Mouse (Mus musculus): ENCODE results near the gene Gm8369. TPM values are rescaled to one million over a fixed set of nuclear protein-coding genes. Genes with fewer than 3 reads are reported as not detected.
"Not testable (repeated sequence)": the region's sequence is repeated elsewhere in the genome, so short reads cannot be mapped to it uniquely, and the experiment has no call there.

Gene Gm8369
- total and polyA plus RNA-seq, 3 experiments = 0.98 to 2.1 TPM; not detected in 1

DNA sequence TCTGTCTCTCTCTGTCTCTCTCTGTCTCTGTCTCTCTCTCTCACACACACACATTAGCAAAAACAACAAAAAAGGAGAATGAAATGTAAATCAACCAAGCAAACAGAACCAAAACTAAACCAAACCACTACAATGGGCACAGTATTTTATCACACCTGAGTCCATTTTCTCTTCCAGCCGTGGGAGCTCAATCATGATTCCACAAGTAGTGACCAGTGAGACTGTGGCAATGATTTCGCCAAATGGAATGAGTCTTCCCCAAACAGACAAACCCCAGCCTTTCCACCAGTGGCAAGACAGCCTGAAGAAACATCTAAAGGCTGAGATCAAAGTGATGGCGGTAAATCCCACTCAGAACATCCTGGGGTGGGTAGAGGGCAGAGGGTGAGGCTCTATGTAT, 34.4 kb downstream of the Gm8369 start:
- Histone ChIP-seq H3K36me3 (replicated peaks) (no peaks in the 10 kb centered on the region), H3K9me3 (replicated peaks) (no peaks in the 10 kb centered on the region), H3K4me1 (ENCODE audit: insufficient read depth, low read depth, low read length) (no peaks in the 10 kb centered on the region), H3K27me3 (ENCODE audit: insufficient read depth, low read length) (no peaks in the 10 kb centered on the region), H3K4me3 (ENCODE audit: low read depth, low read length) (no peak overlapping the region)
- ATAC-seq (ENCODE audit: extremely low read depth, insufficient number of reproducible peaks, low FRiP score, poor library complexity, severe bottlenecking) (no peak), DNase-seq (ENCODE audit: low spot score) (no peak)
- TF ChIP-seq CTCF (IDR thresholded peaks at IDR 0.05; ENCODE audit: low read depth, low read length) (no peak), GATA2 (IDR thresholded peaks at IDR 0.05; ENCODE audit: borderline replicate concordance, low read depth, low read length) (no peak), GATA1 (IDR thresholded peaks at IDR 0.05; ENCODE audit: borderline replicate concordance, low read length) (no peak)

- Histone ChIP-seq H3K9me3 (replicated peaks) (no peaks in the 10 kb centered on the region), H3K4me3 (ENCODE audit: low read depth, low read length) (no peak overlapping the region), H3K27me3 (ENCODE audit: insufficient read depth, low read length) (peaks cover 9% of the 10 kb centered on the region; the same call in 1 of the 2 replicates), H3K36me3 (replicated peaks) (no peaks in the 10 kb centered on the region), H3K4me1 (ENCODE audit: insufficient read depth, low read depth, low read length) (0 out of 2 replicates have a peak, but pooled peaks cover 4% of the 10 kb centered on the region)
- ATAC-seq (ENCODE audit: extremely low read depth, insufficient number of reproducible peaks, low FRiP score, poor library complexity, severe bottlenecking) (peak; percentile 49), DNase-seq (ENCODE audit: low spot score) (no peak)
- TF ChIP-seq TAL1 (conservative IDR thresholded peaks at IDR 0.05; ENCODE audit: low read depth, low read length) (no peak), GATA2 (IDR thresholded peaks at IDR 0.05; ENCODE audit: borderline replicate concordance, low read depth, low read length) (no peak), GATA1 (IDR thresholded peaks at IDR 0.05; ENCODE audit: borderline replicate concordance, low read length) (no peak), CTCF (IDR thresholded peaks at IDR 0.05; ENCODE audit: low read depth, low read length) (no peak), POLR2AphosphoS5 (IDR thresholded peaks at IDR 0.05; ENCODE audit: insufficient replicate concordance, low read depth, low read length) (no peak)
Measured at GRCm38 (mm10) chr19:11533421-11533820, 47.7 kb downstream of the Gm8369 start.

DNA sequence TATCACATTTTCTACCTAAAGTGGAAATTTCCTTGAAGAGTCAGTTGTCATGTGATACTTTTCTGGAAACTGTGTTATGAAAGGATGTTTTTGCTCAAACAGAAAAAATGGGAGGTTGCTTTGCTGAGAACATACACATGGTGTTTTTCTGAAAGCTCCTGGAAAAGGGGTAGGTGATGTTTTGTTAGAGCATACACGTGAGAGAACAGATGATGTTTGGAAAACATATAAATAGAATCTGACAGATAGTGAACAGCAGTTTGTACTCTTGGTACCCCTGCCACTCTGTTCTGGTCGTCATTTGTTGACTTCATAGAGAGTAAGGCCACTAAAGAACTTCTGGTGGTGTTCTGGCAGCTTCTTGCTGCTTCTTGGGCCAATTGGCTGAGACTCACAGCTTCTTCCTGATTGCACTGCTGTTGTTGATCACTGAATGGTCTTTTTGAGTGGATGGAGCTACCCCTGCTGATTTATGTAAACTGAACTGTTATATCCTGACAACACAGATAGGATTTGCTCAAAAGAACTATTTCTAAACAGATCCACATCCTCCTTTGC, 48.2 kb downstream of the Gm8369 start:
- H3K4me1 ChIP-seq (ENCODE audit: insufficient read depth, low read depth, low read length) = 0 out of 2 replicates have a peak, but pooled peaks cover 4% of the 10 kb centered on the region
- H3K4me3 ChIP-seq (ENCODE audit: low read depth, low read length) = no peak overlapping the region
- DNase-seq (ENCODE audit: low spot score) (no peak), ATAC-seq (ENCODE audit: extremely low read depth, insufficient number of reproducible peaks, low FRiP score, poor library complexity, severe bottlenecking) (no peak)
- TF ChIP-seq GATA2 (IDR thresholded peaks at IDR 0.05; ENCODE audit: borderline replicate concordance, low read depth, low read length) = no peak
- no peak for TF ChIP-seq POLR2AphosphoS5 (IDR thresholded peaks at IDR 0.05; ENCODE audit: insufficient replicate concordance, low read depth, low read length)
- TF ChIP-seq GATA1 (IDR thresholded peaks at IDR 0.05; ENCODE audit: borderline replicate concordance, low read length) = no peak
- TF ChIP-seq CTCF (IDR thresholded peaks at IDR 0.05; ENCODE audit: low read depth, low read length) = no peak
- TF ChIP-seq TAL1 (conservative IDR thresholded peaks at IDR 0.05; ENCODE audit: low read depth, low read length) = no peak
- H3K27me3 ChIP-seq (ENCODE audit: insufficient read depth, low read length) = peaks cover 5% of the 10 kb centered on the region; the same call in 1 of the 2 replicates
- no peaks in the 10 kb centered on the region for H3K36me3 ChIP-seq (replicated peaks)
- no peaks in the 10 kb centered on the region for H3K9me3 ChIP-seq (replicated peaks)

DNA sequence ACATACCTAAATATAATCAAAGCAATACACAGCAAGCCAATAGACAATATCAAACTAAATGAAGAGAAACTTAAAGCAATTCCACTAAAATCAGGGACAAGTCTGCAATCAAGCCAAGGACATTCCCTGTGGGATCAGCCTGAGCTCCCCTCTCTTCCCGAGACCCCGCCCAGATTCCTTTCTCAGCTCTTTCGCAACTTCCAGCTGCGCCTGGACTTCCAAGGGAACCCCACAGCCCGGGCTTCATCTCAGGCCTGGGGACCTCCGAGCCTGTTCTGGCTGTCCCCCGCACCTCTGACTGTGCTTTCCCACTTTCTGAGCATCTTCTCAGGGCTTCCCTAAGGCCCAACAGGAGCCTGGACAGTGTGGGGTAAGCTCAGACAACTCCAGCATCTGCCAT, 50.9 kb downstream of the Gm8369 start, which contains the start of gene Ms4a4d:
Gene Ms4a4d (plus strand): TSS at position 209 of the 400 bp plus-strand sequence.
- Histone ChIP-seq H3K36me3 (replicated peaks) (no peaks in the 10 kb centered on the region), H3K4me3 (ENCODE audit: low read depth, low read length) (no peak within 1 kb of the TSS), H3K9me3 (replicated peaks) (no peaks in the 10 kb centered on the region), H3K4me1 (ENCODE audit: insufficient read depth, low read depth, low read length) (0 out of 2 replicates have a peak, but pooled peaks cover 4% of the 10 kb centered on the region), H3K27me3 (ENCODE audit: insufficient read depth, low read length) (peaks cover 5% of the 10 kb centered on the region; the same call in 1 of the 2 replicates)
- TF ChIP-seq TAL1 (conservative IDR thresholded peaks at IDR 0.05; ENCODE audit: low read depth, low read length) = no peak
- no peak for TF ChIP-seq CTCF (IDR thresholded peaks at IDR 0.05; ENCODE audit: low read depth, low read length)
- no peak for TF ChIP-seq GATA2 (IDR thresholded peaks at IDR 0.05; ENCODE audit: borderline replicate concordance, low read depth, low read length)
- no peak for TF ChIP-seq POLR2AphosphoS5 (IDR thresholded peaks at IDR 0.05; ENCODE audit: insufficient replicate concordance, low read depth, low read length)
- TF ChIP-seq GATA1 (IDR thresholded peaks at IDR 0.05; ENCODE audit: borderline replicate concordance, low read length) = no peak
- DNase-seq (ENCODE audit: low spot score) = no peak
- no peak for ATAC-seq (ENCODE audit: extremely low read depth, insufficient number of reproducible peaks, low FRiP score, poor library complexity, severe bottlenecking)

GRCm38 (mm10) chr19:11537336-11537735, 51.6 kb downstream of the Gm8369 start:
- Histone ChIP-seq H3K36me3 (replicated peaks) (no peaks in the 10 kb centered on the region), H3K9me3 (replicated peaks) (no peaks in the 10 kb centered on the region), H3K27me3 (ENCODE audit: insufficient read depth, low read length) (peaks cover 5% of the 10 kb centered on the region; the same call in 1 of the 2 replicates), H3K4me3 (ENCODE audit: low read depth, low read length) (no peak overlapping the region), H3K4me1 (ENCODE audit: insufficient read depth, low read depth, low read length) (0 out of 2 replicates have a peak, but pooled peaks cover 4% of the 10 kb centered on the region)
- DNase-seq (ENCODE audit: low spot score) (no peak), ATAC-seq (ENCODE audit: extremely low read depth, insufficient number of reproducible peaks, low FRiP score, poor library complexity, severe bottlenecking) (no peak)
- TF ChIP-seq POLR2AphosphoS5 (IDR thresholded peaks at IDR 0.05; ENCODE audit: insufficient replicate concordance, low read depth, low read length) (no peak), TAL1 (conservative IDR thresholded peaks at IDR 0.05; ENCODE audit: low read depth, low read length) (no peak), GATA2 (IDR thresholded peaks at IDR 0.05; ENCODE audit: borderline replicate concordance, low read depth, low read length) (no peak), GATA1 (IDR thresholded peaks at IDR 0.05; ENCODE audit: borderline replicate concordance, low read length) (no peak), CTCF (IDR thresholded peaks at IDR 0.05; ENCODE audit: low read depth, low read length) (no peak)

- H3K4me1 ChIP-seq (ENCODE audit: insufficient read depth, low read depth, low read length); H3K36me3 ChIP-seq (replicated peaks); DNase-seq (ENCODE audit: low spot score); H3K9me3 ChIP-seq (replicated peaks); H3K4me3 ChIP-seq (ENCODE audit: low read depth, low read length); H3K27me3 ChIP-seq (ENCODE audit: insufficient read depth, low read length); ATAC-seq (ENCODE audit: extremely low read depth, insufficient number of reproducible peaks, low FRiP score, poor library complexity, severe bottlenecking): not testable (repeated sequence)
Measured at GRCm38 (mm10) chr19:11540166-11540821, 54.6 kb downstream of the Gm8369 start.

GRCm38 (mm10) chr19:11544383-11544782, 58.6 kb downstream of the Gm8369 start:
- not testable (repeated sequence) for DNase-seq (ENCODE audit: low spot score); H3K36me3 ChIP-seq (replicated peaks); H3K4me1 ChIP-seq (ENCODE audit: insufficient read depth, low read depth, low read length); ATAC-seq (ENCODE audit: extremely low read depth, insufficient number of reproducible peaks, low FRiP score, poor library complexity, severe bottlenecking); H3K4me3 ChIP-seq (ENCODE audit: low read depth, low read length); H3K27me3 ChIP-seq (ENCODE audit: insufficient read depth, low read length); H3K9me3 ChIP-seq (replicated peaks)

All from G1E (cell line).